Mouse (Mus musculus): ENCODE results near the gene Mia3.
"Not testable (repeated sequence)": the region's sequence is repeated elsewhere in the genome, so short reads cannot be mapped to it uniquely, and the experiment has no call there.

Gene Mia3

GRCm38 (mm10) chr1:183344886-183345816 is 24.2 kb downstream of the Mia3 start:
- DNase-seq: peak; percentile 91

- DNase-seq: not testable (repeated sequence)
Measured at GRCm38 (mm10) chr1:183342902-183343301, 26.5 kb downstream of the Mia3 start.

- DNase-seq: no peak
Measured at GRCm38 (mm10) chr1:183327171-183327570, 42.2 kb downstream of the Mia3 start.

GRCm38 (mm10) chr1:183324433-183324832 is 44.9 kb downstream of the Mia3 start:
- DNase-seq: no peak

GRCm38 (mm10) chr1:183323923-183324322 is 45.4 kb downstream of the Mia3 start:
- DNase-seq: no peak

- not testable (repeated sequence) for DNase-seq
Measured at GRCm38 (mm10) chr1:183322496-183322895, 46.9 kb downstream of the Mia3 start.

GRCm38 (mm10) chr1:183320708-183321107 is 48.6 kb downstream of the Mia3 start:
- no peak for DNase-seq

GRCm38 (mm10) chr1:183315783-183316182 is 53.6 kb downstream of the Mia3 start:
- DNase-seq: peak; percentile 7

GRCm38 (mm10) chr1:183312076-183312475 is 57.3 kb downstream of the Mia3 start:
- no peak for DNase-seq

- not testable (repeated sequence) for DNase-seq
Measured at GRCm38 (mm10) chr1:183309601-183310000, 59.8 kb downstream of the Mia3 start.

- DNase-seq: no peak
Measured at GRCm38 (mm10) chr1:183308476-183308875, 60.9 kb downstream of the Mia3 start.

GRCm38 (mm10) chr1:183307555-183307954 is 61.8 kb downstream of the Mia3 start:
- no peak for DNase-seq

- DNase-seq: peak; percentile 93
Measured at GRCm38 (mm10) chr1:183299161-183299560, 70.2 kb downstream of the Mia3 start.

- DNase-seq: peak; percentile 59
Measured at GRCm38 (mm10) chr1:183297886-183298489, 71.4 kb downstream of the Mia3 start.

- no peak for DNase-seq
Measured at GRCm38 (mm10) chr1:183297473-183297885, 71.9 kb downstream of the Mia3 start.

GRCm38 (mm10) chr1:183296877-183297383 is 72.4 kb downstream of the Mia3 start, which contains the start of gene Brox:
Gene Brox, minus strand, starts transcription at chr1:183297269.
- peak; percentile 97 for DNase-seq

- DNase-seq: peak; percentile 51
Measured at GRCm38 (mm10) chr1:183296465-183296864, 72.9 kb downstream of the Mia3 start, which contains the start of gene Aida. Gene Aida, plus strand, starts transcription at chr1:183296590.

- no peak for DNase-seq
Measured at GRCm38 (mm10) chr1:183289576-183289975, 79.8 kb downstream of the Mia3 start.

- no peak for DNase-seq
Measured at GRCm38 (mm10) chr1:183288351-183288750, 81.0 kb downstream of the Mia3 start.
